Mouse (Mus musculus) thymus, postnatal 0 days (tissue): ENCODE results near the gene Hoxa10. TPM values are rescaled to one million over a fixed set of nuclear protein-coding genes. Genes with fewer than 3 reads are reported as not detected.

ENCODE experiments used
- DNase-seq: peaks from one replicate; pipeline ENCODE4 v3.0.0-alpha.2; 2015; ENCODE audit warnings: low spot score
- polyA plus RNA-seq: library from polyadenylated mRNA; unstranded; fragments of >200 nt; fragmentation: Nextera tagmentation; extraction: Ambion mirVana; gene quantifications from 2 replicates; pipeline ENCODE4 v1.2.1, GENCODE M21; 2015

The Hoxa10 gene
- polyA plus RNA-seq, 1 experiment from 2014 or later: 0.08 TPM

- no peak for DNase-seq
These were observed 34.7 kb downstream of the Hoxa10 start for GRCm38 (mm10) chr6:52205638-52206621.

GRCm38 (mm10) chr6:52205221-52205620, 35.4 kb downstream of the Hoxa10 start:
- no peak for DNase-seq

GRCm38 (mm10) chr6:52204050-52204752, 36.5 kb downstream of the Hoxa10 start, which contains the start of gene Hoxa5:
Gene Hoxa5, minus strand, starts transcription at chr6:52204587.
- no peak for DNase-seq

GRCm38 (mm10) chr6:52203371-52204049, 37.1 kb downstream of the Hoxa10 start:
- DNase-seq: no peak

- DNase-seq: no peak
These were observed 37.6 kb downstream of the Hoxa10 start for GRCm38 (mm10) chr6:52203121-52203370.

- DNase-seq: no peak
These were observed 38.1 kb downstream of the Hoxa10 start for GRCm38 (mm10) chr6:52202362-52203120.

GRCm38 (mm10) chr6:52201269-52201668, 39.4 kb downstream of the Hoxa10 start:
- DNase-seq: no peak

- no peak for DNase-seq
These were observed 39.9 kb downstream of the Hoxa10 start for GRCm38 (mm10) chr6:52200751-52201250.

GRCm38 (mm10) chr6:52200073-52200750, 40.4 kb downstream of the Hoxa10 start:
- no peak for DNase-seq

- DNase-seq: no peak
These were observed 43.4 kb downstream of the Hoxa10 start for GRCm38 (mm10) chr6:52197271-52197670.

GRCm38 (mm10) chr6:52196811-52197210, 43.8 kb downstream of the Hoxa10 start:
- no peak for DNase-seq

- DNase-seq: no peak
These were observed 46.0 kb downstream of the Hoxa10 start for GRCm38 (mm10) chr6:52194690-52195089.

- peak; percentile 75 for DNase-seq
These were observed 48.6 kb downstream of the Hoxa10 start for GRCm38 (mm10) chr6:52191860-52192550.

- DNase-seq: no peak
These were observed 49.5 kb downstream of the Hoxa10 start, which contains the start of gene Hoxa4 for GRCm38 (mm10) chr6:52190906-52191810. Gene Hoxa4, minus strand, starts transcription at chr6:52191753.

GRCm38 (mm10) chr6:52190410-52190809, 50.2 kb downstream of the Hoxa10 start:
- DNase-seq: no peak

GRCm38 (mm10) chr6:52189909-52190308, 50.7 kb downstream of the Hoxa10 start:
- DNase-seq: no peak

GRCm38 (mm10) chr6:52189172-52189591, 51.5 kb downstream of the Hoxa10 start:
- no peak for DNase-seq

- no peak for DNase-seq
These were observed 54.2 kb downstream of the Hoxa10 start for GRCm38 (mm10) chr6:52186500-52186899.

GRCm38 (mm10) chr6:52185834-52186233, 54.8 kb downstream of the Hoxa10 start:
- no peak for DNase-seq
